Mouse (Mus musculus) heart, adult 2 months (tissue): Measurements from ENCODE around the gene Slc4a4.

Source experiments
- CTCF ChIP-seq: fragments of 200-600 bp; IDR thresholded peaks from 2 replicates; pipeline ENCODE4 v1.8.1; 2022; ENCODE audit warnings: antibody characterized with exemption, mild to moderate bottlenecking, moderate library complexity
- EP300 ChIP-seq: fragments of 200-500 bp; IDR thresholded peaks from 2 replicates; pipeline ENCODE4 v1.6.1; 2011; ENCODE audit warnings: low read depth, low read length, control low read depth; ENCODE audit not compliant: insufficient read depth
- POLR2A ChIP-seq: fragments of 200-500 bp; IDR thresholded peaks from 2 replicates; pipeline ENCODE4 v1.6.1; 2011; ENCODE audit warnings: mild to moderate bottlenecking, low read depth, low read length, control low read depth; ENCODE audit not compliant: insufficient read depth

DNA sequence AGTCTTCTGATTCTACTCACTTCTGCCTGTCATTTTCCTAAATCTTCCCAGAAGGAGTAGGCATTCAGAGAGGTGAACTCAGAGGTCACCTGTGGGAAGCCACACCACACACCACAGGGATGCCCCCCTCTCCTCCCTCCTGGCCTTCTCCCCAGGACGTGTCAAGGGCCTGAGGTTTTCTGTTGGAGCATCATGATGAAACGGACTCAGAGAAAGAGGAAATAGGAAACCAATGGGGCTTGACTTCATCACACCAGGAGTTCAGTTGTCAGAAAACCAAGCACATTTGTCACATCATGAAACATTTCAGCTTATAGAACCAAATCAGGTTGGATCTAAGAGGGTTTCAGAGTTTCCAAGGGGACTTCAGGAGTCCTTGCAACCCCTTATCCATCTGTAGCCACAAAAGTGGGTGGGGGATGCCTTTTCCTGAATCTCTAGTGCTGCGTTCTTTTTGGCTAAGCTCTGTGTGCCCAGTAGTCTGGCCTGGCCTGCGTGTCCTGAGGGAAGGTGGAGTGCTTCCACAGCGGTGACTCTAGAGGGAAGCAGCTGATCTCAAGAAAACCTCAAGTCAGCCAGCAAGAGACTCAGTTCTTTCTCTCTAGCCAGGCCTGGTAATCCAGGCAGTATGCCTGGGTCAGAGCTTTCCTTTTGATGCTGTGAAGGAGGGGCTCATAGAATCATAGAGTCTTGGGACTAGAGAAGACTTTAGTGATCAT lies 46.4 kb upstream of the Slc4a4 start:
- TF ChIP-seq CTCF (no peak), POLR2A (no peak), EP300 (no peak)
